Mouse (Mus musculus) colon, adult 2 months (tissue): ENCODE results near the gene C330007P06Rik. TPM values are rescaled to one million over a fixed set of nuclear protein-coding genes. Genes with fewer than 3 reads are reported as not detected.

Experiments
- polyA plus RNA-seq: library from polyadenylated mRNA; depleted of rRNA; stranded (reverse); fragments of >200 nt; gene quantifications from 2 replicates; pipeline ENCODE4 v1.2.3, GENCODE M21; 2012; rRNA removed

The C330007P06Rik gene
- polyA plus RNA-seq, result 10.1 and 15.5 TPM in 2 replicates

DNA sequence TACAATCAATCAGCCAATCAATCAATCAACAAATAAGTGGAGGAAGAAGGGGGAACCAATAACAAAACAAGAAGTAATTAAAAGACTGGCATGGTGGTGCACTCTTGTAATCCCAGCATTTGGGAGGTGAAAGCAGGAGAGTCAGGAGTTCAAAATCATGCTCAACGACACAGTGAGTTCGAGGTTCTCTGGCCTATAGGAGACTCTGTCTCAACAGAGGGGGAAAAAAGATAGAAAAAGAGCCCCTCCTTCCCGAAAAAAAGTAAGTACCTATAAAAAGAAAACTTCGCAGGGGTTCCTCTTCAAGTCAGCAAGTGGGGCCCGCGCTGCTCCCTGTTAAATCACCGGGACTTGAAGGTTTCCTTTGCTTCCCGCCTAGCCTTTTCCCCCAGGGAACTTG is at the start of gene C330007P06Rik, which contains the start of gene Ube2a:
Gene C330007P06Rik, minus strand, starts transcription at position 347 of the 400 bp plus-strand sequence.
Gene Ube2a, plus strand, starts transcription at position 136 of the 400 bp plus-strand sequence.

DNA sequence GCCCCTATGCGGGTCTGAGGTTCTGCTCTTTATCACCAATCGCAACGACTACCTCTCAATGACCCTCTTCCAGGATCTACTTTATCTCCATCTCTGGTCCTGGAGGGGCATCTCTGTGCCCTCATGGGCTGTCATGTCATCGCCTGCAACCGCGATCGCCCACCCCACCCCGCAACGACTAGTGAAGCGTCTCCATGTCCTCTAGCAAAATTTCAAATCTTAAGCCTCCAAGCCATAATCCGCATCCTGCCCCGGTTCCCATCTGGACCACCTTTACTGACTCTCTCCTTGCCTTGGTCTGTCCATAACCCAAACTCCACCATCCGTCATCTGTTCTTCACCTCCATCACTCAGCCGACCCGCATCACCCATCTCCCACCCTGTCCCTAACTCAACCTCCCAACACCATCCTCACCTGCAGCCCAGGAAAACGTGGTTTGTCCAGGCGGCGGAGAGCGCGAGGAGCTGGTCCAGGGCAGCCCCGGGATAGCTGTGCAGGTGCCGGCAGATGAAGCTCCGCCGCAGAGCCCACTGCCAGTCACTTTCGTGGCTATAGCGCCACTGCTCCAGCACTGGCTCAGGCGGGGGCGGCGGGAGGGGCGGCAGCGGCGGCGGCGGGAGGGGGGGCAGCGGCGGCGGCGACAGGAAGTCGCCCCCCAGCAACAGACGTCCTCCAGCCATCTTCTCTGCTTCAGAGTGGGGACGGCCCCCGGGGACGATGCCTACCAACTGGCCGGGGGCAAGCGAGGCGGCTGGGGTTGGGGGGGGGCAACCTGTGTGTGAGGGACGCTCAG is 28.6 kb upstream of the C330007P06Rik start, which contains the start of gene Nkrf:
Gene Nkrf, minus strand, starts transcription at position 579 of the 794 bp plus-strand sequence.

DNA sequence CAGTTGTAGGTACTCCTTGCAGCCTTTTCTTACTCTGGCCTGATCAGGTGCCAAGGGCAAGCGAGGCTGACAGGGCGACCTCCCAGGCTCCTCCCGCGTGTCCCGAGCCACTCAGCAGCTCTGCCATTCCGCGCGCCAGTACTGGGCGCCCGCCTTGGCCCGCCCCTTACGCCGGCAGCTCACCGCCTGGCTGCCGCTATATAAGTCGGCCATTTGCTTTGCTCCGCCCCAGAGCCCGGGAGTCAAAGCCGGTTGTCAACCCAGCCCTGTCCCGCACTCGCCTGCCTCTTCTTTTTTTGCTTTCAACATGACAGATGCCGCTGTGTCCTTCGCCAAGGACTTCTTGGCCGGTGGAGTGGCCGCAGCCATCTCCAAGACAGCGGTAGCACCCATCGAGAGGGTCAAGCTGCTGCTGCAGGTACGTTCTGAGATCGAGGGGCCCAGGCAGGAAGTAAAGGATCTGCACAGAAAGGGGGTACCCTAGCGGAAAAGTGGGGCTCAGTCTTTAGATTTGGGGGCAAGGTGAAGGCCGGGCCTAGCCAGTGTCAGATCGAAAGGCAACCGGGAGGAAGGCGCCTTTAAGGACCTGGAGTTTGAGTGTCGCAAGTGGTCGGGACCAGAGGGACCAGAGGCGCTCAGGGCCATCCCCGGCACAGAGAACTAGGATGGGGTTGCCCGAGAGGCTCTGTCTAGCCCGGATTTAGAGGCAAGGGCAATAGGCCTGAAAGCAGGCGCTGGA is 78.3 kb downstream of the C330007P06Rik start, which contains the start of gene Slc25a5:
Gene Slc25a5, plus strand, starts transcription at position 228 of the 739 bp plus-strand sequence.

Other genes starting within 250 kb of the C330007P06Rik start
- gene Akap17b, start 228.7 kb downstream of the C330007P06Rik start, polyA plus RNA-seq, result 0.10 and 0.17 TPM in 2 replicates
- gene Slc25a43, start 130.5 kb downstream of the C330007P06Rik start, polyA plus RNA-seq, result 0.49 and 1.2 TPM in 2 replicates
- gene Slc25a5, start 78.5 kb downstream of the C330007P06Rik start, polyA plus RNA-seq, result 1,316 and 1,531 TPM in 2 replicates
- 40.7 and 46.3 TPM in 2 replicates for gene Ube2a, start 211 bp downstream of the C330007P06Rik start, polyA plus RNA-seq
- gene Nkrf, start 28.8 kb upstream of the C330007P06Rik start, polyA plus RNA-seq, result 0.20 and 0.45 TPM in 2 replicates
- gene Sept6, start 117.7 kb upstream of the C330007P06Rik start, polyA plus RNA-seq, result 9.3 and 11.4 TPM in 2 replicates
- not detected in 2 replicates for gene Sowahd, start 174.7 kb upstream of the C330007P06Rik start, polyA plus RNA-seq
- gene Rpl39, start 211.3 kb upstream of the C330007P06Rik start, polyA plus RNA-seq, result 31.9 and 65.0 TPM in 2 replicates
- 1.8 and 2.5 TPM in 2 replicates for gene Upf3b, start 236.2 kb upstream of the C330007P06Rik start, polyA plus RNA-seq